Mouse (Mus musculus) frontal cortex, postnatal 10 days (tissue): Measurements from ENCODE around the gene Omp.

Source experiments
- DNase-seq, 2 experiments: peaks; one replicate each; pipeline ENCODE4 v3.0.0; 2022; ENCODE audit warnings: low spot score in 2 of 2, mixed read lengths in 1 of 2

The Omp gene

GRCm38 (mm10) chr7:98103002-98103941, 42.0 kb downstream of the Omp start:
- peak; percentile 64 to 80 for DNase-seq

GRCm38 (mm10) chr7:98102488-98102887, 42.8 kb downstream of the Omp start:
- no peak for DNase-seq

- no peak for DNase-seq
Observed at GRCm38 (mm10) chr7:98097557-98097956, 47.7 kb downstream of the Omp start.

- no peak for DNase-seq
Observed at GRCm38 (mm10) chr7:98095852-98096251, 49.5 kb downstream of the Omp start.
